Mouse (Mus musculus) liver, embryonic 14.5 days (tissue): ENCODE measurements around the gene Cavin1. TPM values are rescaled to one million over a fixed set of nuclear protein-coding genes. Genes with fewer than 3 reads are reported as not detected.

Experiments
- ATAC-seq: fragments of 200-750 bp; cut with Nextera tagmentation; 2 replicates; pipeline ENCODE4 v1.8.0; 2017; ENCODE audit warnings: moderate number of reproducible peaks, mild to moderate bottlenecking, moderate library complexity; ENCODE audit not compliant: insufficient read depth
- DNase-seq, 3 experiments: peaks; one replicate each; pipeline ENCODE4 v3.0.0-alpha.2; 2012 to 2013; ENCODE audit warnings: low read depth in 3 of 3, low spot score in 3 of 3
- H3K27ac ChIP-seq: fragments of 300-500 bp; sonication (generic); 2 replicates; pipeline ENCODE4 v1.5.1; 2014; ENCODE audit warnings: moderate library complexity, mild to moderate bottlenecking, control low read depth, inconsistent platforms
- H3K27me3 ChIP-seq: fragments of 300-500 bp; sonication (generic); 2 replicates; pipeline ENCODE4 v1.6.1; 2014; ENCODE audit warnings: mild to moderate bottlenecking, low read length, moderate library complexity; ENCODE audit not compliant: control insufficient read depth, insufficient read depth
- H3K36me3 ChIP-seq: fragments of 300-500 bp; sonication (generic); replicated peaks from 2 replicates; pipeline ENCODE4 v1.6.1; 2014; ENCODE audit warnings: low read depth; ENCODE audit not compliant: control insufficient read depth, insufficient read depth
- H3K4me1 ChIP-seq, 2 experiments: fragments of 200-500 bp in 1 of 2; fragments of 300-500 bp in 1 of 2; sonication (generic) in 1 of 2; replicated peaks; 2 replicates each; pipeline ENCODE4 v1.6.1; 2012 to 2014; ENCODE audit warnings: antibody characterized with exemption in 1 of 2, inconsistent platforms in 1 of 2, low read length in 1 of 2; ENCODE audit not compliant: control insufficient read depth in 2 of 2, insufficient read depth in 2 of 2
- H3K4me2 ChIP-seq: fragments of 300-500 bp; sonication (generic); 2 replicates; pipeline ENCODE4 v1.6.1; 2014; ENCODE audit warnings: low read depth, mild to moderate bottlenecking, control low read depth, moderate library complexity
- H3K4me3 ChIP-seq, 2 experiments: fragments of 200-500 bp in 1 of 2; fragments of 300-500 bp in 1 of 2; sonication (generic) in 1 of 2; 2 replicates each; pipeline ENCODE4 v1.5.1; 2012 to 2014; ENCODE audit warnings: low read depth in 2 of 2, low read length in 2 of 2, mild to moderate bottlenecking in 2 of 2, control low read depth in 1 of 2, inconsistent platforms in 1 of 2, moderate library complexity in 1 of 2; ENCODE audit not compliant: insufficient read depth in 1 of 2
- H3K9ac ChIP-seq: fragments of 300-500 bp; sonication (generic); replicated peaks from 2 replicates; pipeline ENCODE4 v1.6.1; 2014; ENCODE audit warnings: mild to moderate bottlenecking, control low read depth, moderate library complexity
- H3K9me3 ChIP-seq: fragments of 300-500 bp; sonication (generic); 2 replicates; pipeline ENCODE4 v1.6.1; 2016; ENCODE audit warnings: low read length, mixed read lengths; ENCODE audit not compliant: control insufficient read depth
- CTCF ChIP-seq: IDR thresholded peaks from 2 replicates; pipeline ENCODE4 v1.5.1; 2016; ENCODE audit warnings: antibody characterized with exemption, low read depth, control low read depth
- EP300 ChIP-seq: IDR thresholded peaks from 2 replicates; pipeline ENCODE4 v1.6.1; 2016; ENCODE audit warnings: antibody characterized with exemption, low read depth
- WGBS: fragments of 180-500 bp; shearing (Covaris S2); extraction: QIAGEN DNeasy Blood & Tissue Kit; methylation state at CpG from one replicate; pipeline ENCODE4 v1.1.7; 2014; ENCODE audit not compliant: insufficient replicate concordance; 5-methylcytosine and 5-hydroxymethylcytosine counted together
- polyA plus RNA-seq, 2 experiments: library from polyadenylated mRNA; depleted of rRNA in 1 of 2; stranded (reverse) in 1 of 2; unstranded in 1 of 2; fragments of >200 nt; fragmentation: Nextera tagmentation in 1 of 2; extraction: Ambion mirVana in 1 of 2; gene quantifications; 2 replicates each; pipeline versions ENCODE4 v1.2.1 to v1.2.3; 2012 to 2014

Gene Cavin1
- polyA plus RNA-seq, 2 experiments, result 7.0 to 8.1 TPM

- TF ChIP-seq EP300 (no peak), CTCF (peak; percentile 67)
- Histone ChIP-seq H3K4me2 (peak overlapping the region; percentile 6), H3K27ac (no peak overlapping the region), H3K4me1 (peaks cover 7 to 13% of the 10 kb centered on the region in 2 experiments; a peak in 3 of 4 replicates), H3K9ac (no peak overlapping the region), H3K27me3 (no peaks in the 10 kb centered on the region), H3K4me3 (no peak overlapping the region), H3K9me3 (no peaks in the 10 kb centered on the region), H3K36me3 (no peaks in the 10 kb centered on the region)
- ATAC-seq (0 out of 2 replicates have a peak, but pooled peaks have one; percentile 21), DNase-seq (peak in 1 of 3 experiments; percentile 54)
- 7% methylated on average over 14 of the region's 14 CpGs for WGBS
Measured at GRCm38 (mm10) chr11:100959464-100959810, 11.2 kb downstream of the Cavin1 start.

GRCm38 (mm10) chr11:100958613-100959463 lies 11.8 kb downstream of the Cavin1 start:
- Histone ChIP-seq H3K9ac (no peak overlapping the region), H3K4me2 (peak overlapping the region; percentile 5)
- 55% methylated on average over 75 of the region's 76 CpGs for WGBS

GRCm38 (mm10) chr11:100957915-100958469 lies 12.7 kb downstream of the Cavin1 start:
- WGBS, result 41% methylated on average over 5 of the region's 6 CpGs
- H3K27me3 ChIP-seq, result no peaks in the 10 kb centered on the region
- H3K9me3 ChIP-seq, result no peaks in the 10 kb centered on the region
- H3K4me3 ChIP-seq, result no peak overlapping the region
- H3K9ac ChIP-seq, result no peak overlapping the region
- H3K27ac ChIP-seq, result no peak overlapping the region
- TF ChIP-seq EP300 (no peak), CTCF (no peak)
- H3K4me1 ChIP-seq, result peaks cover 3 to 9% of the 10 kb centered on the region in 2 experiments; a peak in 3 of 4 replicates
- ATAC-seq (no peak), DNase-seq (no peak)
- H3K4me2 ChIP-seq, result no peak overlapping the region
- H3K36me3 ChIP-seq, result no peaks in the 10 kb centered on the region

More at GRCm38 (mm10) chr11:100958613-100959463, 11.8 kb downstream of the Cavin1 start:
- no peaks in the 10 kb centered on the region for H3K27me3 ChIP-seq
- 0 out of 2 replicates have a peak, but pooled peaks have one; percentile 21 for ATAC-seq
- no peak for DNase-seq
- H3K36me3 ChIP-seq, result no peaks in the 10 kb centered on the region
- H3K4me1 ChIP-seq, result peaks cover 7 to 13% of the 10 kb centered on the region in 2 experiments; a peak in 3 of 4 replicates
- H3K9me3 ChIP-seq, result no peaks in the 10 kb centered on the region
- TF ChIP-seq EP300 (no peak), CTCF (no peak)
- no peak overlapping the region for H3K27ac ChIP-seq
- H3K4me3 ChIP-seq, result no peak overlapping the region

- no peak overlapping the region for H3K4me2 ChIP-seq
- no peak overlapping the region for H3K4me3 ChIP-seq
- H3K27me3 ChIP-seq, result no peaks in the 10 kb centered on the region
- no peaks in the 10 kb centered on the region for H3K36me3 ChIP-seq
- 4% methylated on average over 5 of the region's 5 CpGs for WGBS
- ATAC-seq, result no peak
- H3K9me3 ChIP-seq, result no peaks in the 10 kb centered on the region
- DNase-seq, result no peak
- no peak overlapping the region for H3K9ac ChIP-seq
- H3K4me1 ChIP-seq, result peaks cover 3 to 12% of the 10 kb centered on the region in 2 experiments; a peak in 3 of 4 replicates
- TF ChIP-seq EP300, result no peak
- peak; percentile 95 for TF ChIP-seq CTCF
- H3K27ac ChIP-seq, result no peak overlapping the region
Measured at GRCm38 (mm10) chr11:100957244-100957643, 13.4 kb downstream of the Cavin1 start.

- Histone ChIP-seq H3K27ac (no peak overlapping the region), H3K36me3 (no peaks in the 10 kb centered on the region), H3K4me3 (no peak overlapping the region), H3K4me1 (peaks cover 0 to 15% of the 10 kb centered on the region in 2 experiments; a peak in 2 of 4 replicates), H3K9ac (no peak overlapping the region), H3K9me3 (no peaks in the 10 kb centered on the region; the same call in 1 of the 2 replicates), H3K27me3 (no peaks in the 10 kb centered on the region), H3K4me2 (no peak overlapping the region)
- no peak for DNase-seq
- TF ChIP-seq CTCF (peak; percentile 23; the same call in 1 of the 2 replicates), EP300 (0 out of 2 replicates have a peak, but pooled peaks have one; percentile 5)
- WGBS, result 73% methylated on average over 1 of the region's 1 CpGs
- ATAC-seq, result no peak
Measured at GRCm38 (mm10) chr11:100949540-100949939, 21.1 kb downstream of the Cavin1 start.
